ENCODE assay signal across 8 mouse cellular contexts in the genomic region with DNA sequence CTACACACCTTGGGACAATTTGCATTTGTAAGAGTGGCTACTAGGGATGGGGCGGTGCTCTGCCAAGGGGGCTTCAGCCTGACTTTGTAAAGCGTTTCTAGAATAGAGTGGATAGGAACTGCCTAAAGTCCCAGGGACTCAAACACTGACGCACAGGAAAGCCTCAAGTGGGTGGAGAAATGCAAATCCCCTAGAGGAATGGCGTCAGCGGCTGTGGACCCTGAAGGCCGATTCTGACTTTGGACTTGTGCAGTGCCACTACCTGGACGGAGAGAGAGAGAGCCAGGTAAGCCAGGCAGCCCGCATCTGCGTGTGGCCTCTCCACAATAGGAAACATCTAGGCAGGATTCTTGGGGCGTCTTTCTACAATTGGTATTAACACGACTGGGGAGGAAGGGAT. TPM values are rescaled to one million over a fixed set of nuclear protein-coding genes. Genes with fewer than 3 reads are reported as not detected.
DNase-seq lines count a peak whose midpoint lies in the region; ATAC-seq and TF ChIP-seq lines count a peak whose summit lies in the region.

No protein-coding gene starts in this region.

- H3K9me3 ChIP-seq in CH12.LX (replicated peaks; ENCODE audit: low read length): no peaks in the 10 kb centered on the region
- no peaks in the 10 kb centered on the region for H3K9me3 ChIP-seq in heart, postnatal 0 days (replicated peaks; ENCODE audit: control insufficient read depth, low read length)
- no peaks in the 10 kb centered on the region for H3K9me3 ChIP-seq in midbrain, embryonic 13.5 days

- H3K4me2 ChIP-seq in CH12.LX (ENCODE audit: insufficient read depth, low read depth, poor library complexity, severe bottlenecking): peak overlapping the region; percentile 94
- peak overlapping the region; percentile 75 for H3K4me2 ChIP-seq in heart, postnatal 0 days (ENCODE audit: low read depth, low read length)
- H3K4me2 ChIP-seq in midbrain, embryonic 13.5 days (replicated peaks): peak overlapping the region; percentile 53

- TF ChIP-seq RAD21 in CH12.LX (IDR thresholded peaks at IDR 0.05; ENCODE audit: low read depth, low read length): no peak

- H3K36me3 ChIP-seq in CH12.LX (replicated peaks in 1 of 2; ENCODE audit: control insufficient read depth in 1 of 2, insufficient read depth in 1 of 2, low read length in 1 of 2): peaks cover 2 to 8% of the 10 kb centered on the region in 2 experiments
- H3K36me3 ChIP-seq in heart, postnatal 0 days (replicated peaks; ENCODE audit: control insufficient read depth, insufficient read depth, low read length): no peaks in the 10 kb centered on the region
- no peaks in the 10 kb centered on the region for H3K36me3 ChIP-seq in midbrain, embryonic 13.5 days

- H3K4me3 ChIP-seq in CH12.LX (replicated peaks in 1 of 3; ENCODE audit: low read depth in 2 of 3, low read length in 2 of 3, poor library complexity in 1 of 3): peak overlapping the region; percentile 50 to 67 (median 55)
- peak overlapping the region; percentile 67 for H3K4me3 ChIP-seq in bone marrow, adult 2 months (replicated peaks; ENCODE audit: control insufficient read depth, low read depth, low read length)
- peak overlapping the region; percentile 51 for H3K4me3 ChIP-seq in heart, postnatal 0 days (ENCODE audit: low read depth, low read length)
- peak overlapping the region; percentile 33 for H3K4me3 ChIP-seq in midbrain, embryonic 13.5 days (replicated peaks)

- peak; percentile 55; the same call in 1 of the 2 replicates for TF ChIP-seq POLR2A in CH12.LX (IDR thresholded peaks at IDR 0.05; ENCODE audit: low read depth, low read length)
- TF ChIP-seq POLR2A in bone marrow, adult 2 months (IDR thresholded peaks at IDR 0.05; ENCODE audit: borderline replicate concordance, control insufficient read depth, low read depth, low read length): 0 out of 2 replicates have a peak, but pooled peaks have one; percentile 36

- dilution Hi-C loops in CH12.LX (cut with MboI; ENCODE audit: extremely low pct_ligation_motif_present, extremely low pct_unique_long_range_greater_than_20kb, low sequenced_read_pairs): no loop called here

- peak overlapping the region; percentile 81 for H3K9ac ChIP-seq in CH12.LX (ENCODE audit: insufficient read depth, low read depth)
- peak overlapping the region; percentile 57 for H3K9ac ChIP-seq in heart, postnatal 0 days (replicated peaks; ENCODE audit: low read depth, low read length)
- peak overlapping the region; percentile 32; the same call in 1 of the 2 replicates for H3K9ac ChIP-seq in midbrain, embryonic 13.5 days (replicated peaks)

- H3K27me3 ChIP-seq in CH12.LX (replicated peaks): no peaks in the 10 kb centered on the region
- no peaks in the 10 kb centered on the region for H3K27me3 ChIP-seq in heart, postnatal 0 days (ENCODE audit: control insufficient read depth, insufficient read depth, low read length)
- H3K27me3 ChIP-seq in midbrain, embryonic 13.5 days: peaks cover 19% of the 10 kb centered on the region; the same call in 1 of the 2 replicates

- in situ Hi-C loops in CH12.LX (cut with MboI; ENCODE audit: low pct_ligation_motif_present, low pct_unique_long_range_greater_than_20kb, low sequenced_read_pairs): loop anchor here (5.0 to 10.0 kb wide), 2 partner anchors 66 to 89 kb away; no protein-coding TSS in a partner anchor

- WGBS in bone marrow, adult 2 months: under 1% methylated on average over 11 of the region's 11 CpGs
- WGBS in heart, postnatal 0 days: 6% methylated on average over 11 of the region's 11 CpGs
- 2% methylated on average over 11 of the region's 11 CpGs for WGBS in midbrain, embryonic 13.5 days

- TF ChIP-seq CTCF in CH12.LX (conservative IDR thresholded peaks at IDR 0.05 in 1 of 2, IDR thresholded peaks at IDR 0.05 in 1 of 2; ENCODE audit: low read depth in 2 of 2, low read length in 2 of 2): no peak
- no peak for TF ChIP-seq CTCF in bone marrow, adult 2 months (IDR thresholded peaks at IDR 0.05; ENCODE audit: control insufficient read depth, insufficient read depth, low read length)
- TF ChIP-seq CTCF in heart, postnatal 0 days (IDR thresholded peaks at IDR 0.05; ENCODE audit: low read depth): no peak

- peaks cover 13 to 32% of the 10 kb centered on the region in 2 experiments for H3K4me1 ChIP-seq in CH12.LX (ENCODE audit: control insufficient read depth in 1 of 2, insufficient read depth in 2 of 2)
- peaks cover 1% of the 10 kb centered on the region; the same call in 1 of the 2 replicates for H3K4me1 ChIP-seq in bone marrow, adult 2 months (ENCODE audit: control insufficient read depth, insufficient read depth, low read length)
- H3K4me1 ChIP-seq in heart, postnatal 0 days (ENCODE audit: control insufficient read depth, insufficient read depth): peaks cover 6% of the 10 kb centered on the region; the same call in 1 of the 2 replicates
- H3K4me1 ChIP-seq in midbrain, embryonic 13.5 days (replicated peaks): peaks cover 12% of the 10 kb centered on the region

- no peak for ATAC-seq in heart, postnatal 0 days (ENCODE audit: insufficient read depth, low read depth)
- no peak for ATAC-seq in midbrain, embryonic 13.5 days

- TF ChIP-seq EP300 in CH12.LX (IDR thresholded peaks at IDR 0.05; ENCODE audit: low read length): peak; percentile 22; the same call in 1 of the 2 replicates
- TF ChIP-seq EP300 in heart, postnatal 0 days (IDR thresholded peaks at IDR 0.05; ENCODE audit: low read depth): no peak

- H3K79me2 ChIP-seq in CH12.LX (replicated peaks; ENCODE audit: control insufficient read depth, extremely low read depth, insufficient read depth, poor library complexity, severe bottlenecking): no peaks in the 10 kb centered on the region; the same call in 1 of the 2 replicates

- DNase-seq in CH12.LX (ENCODE audit: extremely low read depth): peak; percentile 77
- DNase-seq in heart, postnatal 0 days (ENCODE audit: low spot score): no peak
- peak; percentile 6 for DNase-seq in liver
- DNase-seq in thymus, postnatal 4 days: peak; percentile 60
- DNase-seq in gastrocnemius, adult 8-10 months (ENCODE audit: low spot score in 2 of 2): no peak
- DNase-seq in right cerebral cortex, postnatal 25 days: no peak

- no peak overlapping the region for H3K27ac ChIP-seq in CH12.LX (ENCODE audit: insufficient read depth, low read depth)
- peak overlapping the region; percentile 67 for H3K27ac ChIP-seq in bone marrow, adult 2 months (ENCODE audit: control insufficient read depth, insufficient read depth, low read depth, low read length, poor library complexity)
- H3K27ac ChIP-seq in heart, postnatal 0 days (ENCODE audit: low read depth): no peak overlapping the region
- no peak overlapping the region for H3K27ac ChIP-seq in midbrain, embryonic 13.5 days

TF ChIP-seq in CH12.LX, 34 proteins besides CTCF, POLR2A, EP300 and RAD21:
- TF ChIP-seq RCOR1 (conservative IDR thresholded peaks at IDR 0.05; ENCODE audit: low read depth, low read length) (no peak), MXI1 (IDR thresholded peaks at IDR 0.05; ENCODE audit: low read depth, low read length) (no peak), ELF1 (IDR thresholded peaks at IDR 0.05; ENCODE audit: low read depth, low read length) (0 out of 2 replicates have a peak, but pooled peaks have one; percentile 32), ZMIZ1 (IDR thresholded peaks at IDR 0.05; ENCODE audit: low read depth, low read length) (peak; percentile 21; the same call in 1 of the 2 replicates), TBP (conservative IDR thresholded peaks at IDR 0.05; ENCODE audit: low read depth, low read length) (0 out of 2 replicates have a peak, but pooled peaks have one; percentile 61), KAT2A (IDR thresholded peaks at IDR 0.05; ENCODE audit: insufficient replicate concordance, low read length) (0 out of 2 replicates have a peak, but pooled peaks have one; percentile 49), ETS1 (conservative IDR thresholded peaks at IDR 0.05; ENCODE audit: low read depth, low read length) (peak; percentile 40; the same call in 1 of the 2 replicates), TCF12 (IDR thresholded peaks at IDR 0.05; ENCODE audit: low read depth, low read length) (peak; percentile 63)
TF ChIP-seq in CH12.LX: peak in this region for 6.

RNA-seq across cellular contexts. Expression of a gene that starts 21.5 kb away (rescaled TPM):
- total RNA-seq in CH12.LX (2012; rRNA removed) (9.1 and 17.5 TPM in 2 replicates), CH12.LX (2014; rRNA removed) (12.2 and 16.7 TPM in 2 replicates)
- 10.6 and 11.4 TPM in 2 replicates for polyA plus RNA-seq in CH12.LX (2012; ENCODE audit: insufficient read length, low read depth)
- 14.9 and 55.4 TPM in 2 replicates for polyA plus RNA-seq in bone marrow, adult 2 months (2011; ENCODE audit: insufficient read depth, insufficient read length, low replicate concordance, missing spikeins)
- total RNA-seq in heart, postnatal 0 days (2014; rRNA removed; ENCODE audit: low replicate concordance): 0.27 and 1.2 TPM in 2 replicates
- 0.27 and 0.33 TPM in 2 replicates for polyA plus RNA-seq in heart, postnatal 0 days (2015; fragmentation: Nextera tagmentation; extraction: Ambion mirVana)
- 0.85 and 1.2 TPM in 2 replicates for polyA plus RNA-seq in midbrain, embryonic 13.5 days (2015; fragmentation: Nextera tagmentation; extraction: Ambion mirVana)
- not detected for total RNA-seq in gastrocnemius, adult 8-10 months (2022)

Comparison
In these comparisons a context has a peak if more than half of its experiments do, and no peak if none do; other contexts are left out.
1. DNase-seq: peak in CH12.LX (single experiment), liver (single experiment) and thymus, postnatal 4 days (single experiment); none in heart, postnatal 0 days (single experiment), gastrocnemius, adult 8-10 months (0 of 2) and right cerebral cortex, postnatal 25 days (single experiment).
2. Peak in every context shown above with its lines, with median percentiles within 50 percentile points of each other: H3K4me2 ChIP-seq, H3K4me3 ChIP-seq and H3K9ac ChIP-seq.